Mouse (Mus musculus): ENCODE data around the gene Zfp385c. TPM values are rescaled to one million over a fixed set of nuclear protein-coding genes. Genes with fewer than 3 reads are reported as not detected.
"Not testable (repeated sequence)": the region's sequence is repeated elsewhere in the genome, so short reads cannot be mapped to it uniquely, and the experiment has no call there.

Gene Zfp385c
- total RNA-seq, 2 experiments from 2014 or later: not detected

DNA sequence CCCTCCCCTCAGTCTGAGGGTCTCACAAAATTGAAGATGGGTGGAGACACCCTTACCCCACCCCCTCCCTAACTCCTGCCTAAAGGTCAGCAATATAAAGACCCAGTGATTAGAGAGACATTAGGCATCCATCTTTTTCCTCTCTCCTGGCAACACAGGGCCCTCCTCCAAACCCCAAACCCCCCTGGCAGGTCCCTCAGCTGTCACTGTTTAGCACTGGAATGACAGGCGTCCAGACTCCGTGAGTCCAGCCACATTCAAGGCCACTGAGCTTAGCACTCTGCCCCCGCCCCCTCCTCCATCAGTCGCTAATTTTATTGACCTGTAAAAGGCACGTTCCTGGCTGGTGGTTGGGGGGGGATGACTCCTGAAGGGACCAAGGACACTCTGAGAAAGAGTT, 899 bp upstream of the Zfp385c start:
- ATAC-seq (replicated peaks; ENCODE audit: poor library complexity): no peak

DNA sequence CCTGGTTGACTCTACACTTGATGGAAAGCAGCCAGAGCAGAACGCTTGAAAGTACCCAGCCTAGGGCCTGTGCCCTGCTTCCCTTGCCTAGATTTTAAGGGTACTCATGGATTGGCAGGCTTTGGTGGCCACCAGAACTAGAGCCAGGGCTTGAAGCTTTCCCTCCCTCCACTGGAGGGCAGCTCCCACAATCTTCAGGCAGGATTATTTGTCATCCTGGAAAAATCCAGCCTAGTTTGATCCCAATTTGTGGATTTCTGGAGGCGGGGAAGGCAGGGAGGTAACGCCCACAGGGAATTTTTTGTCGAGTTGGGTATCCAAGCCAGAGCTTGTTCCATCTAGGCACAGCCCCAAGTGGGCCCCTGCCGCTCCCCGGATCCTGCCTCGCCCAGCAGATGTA, 1.9 kb downstream of the Zfp385c start:
- no peak for ATAC-seq (replicated peaks; ENCODE audit: poor library complexity)

DNA sequence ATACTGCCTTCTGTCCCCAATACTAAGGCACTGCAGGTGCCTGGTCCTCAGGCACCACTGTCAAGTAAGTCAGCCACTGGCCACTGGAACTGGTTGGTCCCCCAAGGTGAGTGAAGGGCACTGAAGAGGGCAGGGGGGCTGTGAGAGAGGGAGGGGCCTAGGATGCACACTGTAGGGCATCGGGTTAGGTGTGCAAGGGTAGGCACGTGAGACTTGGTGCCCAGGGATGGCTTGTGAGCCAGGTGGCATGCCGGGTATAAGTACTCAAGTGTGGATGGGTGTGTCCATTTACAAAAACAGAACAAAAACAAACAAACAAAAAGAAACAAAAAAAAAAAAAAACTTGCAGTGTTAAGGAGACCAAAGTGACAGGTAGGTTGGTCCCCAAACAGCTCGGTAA, 3.8 kb downstream of the Zfp385c start:
- ATAC-seq (replicated peaks; ENCODE audit: poor library complexity): no peak

DNA sequence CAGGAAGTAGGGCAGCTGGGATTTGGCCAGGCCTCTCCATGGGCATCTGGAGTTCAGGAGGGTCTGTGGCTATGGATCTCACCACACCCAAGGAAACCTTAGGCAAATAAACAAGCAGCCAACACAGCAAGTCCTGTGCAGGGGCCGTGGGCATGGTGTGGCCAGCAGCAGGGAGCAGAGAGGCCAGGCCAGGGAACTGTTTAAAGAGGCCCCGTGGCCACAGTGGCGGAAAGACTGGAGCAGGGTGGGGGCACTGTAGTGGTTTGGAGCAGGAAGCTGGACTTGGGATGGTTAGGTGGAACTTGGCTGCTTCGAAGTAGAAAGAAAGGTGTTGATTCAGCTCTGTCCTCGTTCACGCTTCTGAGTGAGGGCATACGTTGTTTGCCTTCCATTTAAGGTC, 5.0 kb downstream of the Zfp385c start:
- no peak for ATAC-seq (replicated peaks; ENCODE audit: poor library complexity)

- ATAC-seq (replicated peaks; ENCODE audit: poor library complexity): no peak
Measured at GRCm38 (mm10) chr11:100685371-100685770, 6.9 kb downstream of the Zfp385c start.

- ATAC-seq (replicated peaks; ENCODE audit: poor library complexity): no peak
Measured at GRCm38 (mm10) chr11:100684084-100684483, 8.2 kb downstream of the Zfp385c start.

DNA sequence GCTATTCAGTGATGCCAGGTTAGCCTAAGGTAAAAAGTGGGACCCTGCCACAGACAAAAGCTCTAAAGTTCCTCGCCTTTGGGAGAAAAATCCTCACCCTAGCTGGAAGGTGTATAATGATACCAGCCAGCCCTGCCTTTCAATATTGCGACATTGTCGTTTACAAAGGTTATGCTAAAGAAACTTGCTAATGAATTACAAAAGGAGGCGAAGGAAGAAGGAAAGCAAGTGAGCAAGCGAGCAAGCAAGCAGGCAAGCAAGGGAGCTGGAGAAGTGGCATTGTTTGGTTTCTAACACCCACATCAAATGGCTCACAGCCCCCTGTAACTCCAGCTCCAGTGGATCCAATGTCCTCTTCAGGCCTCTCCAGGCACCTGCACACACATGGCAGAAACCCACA, 9.7 kb downstream of the Zfp385c start:
- ATAC-seq (replicated peaks; ENCODE audit: poor library complexity): no peak

- no peak for ATAC-seq (replicated peaks; ENCODE audit: poor library complexity)
Measured at GRCm38 (mm10) chr11:100681826-100682225, 10.4 kb downstream of the Zfp385c start.

DNA sequence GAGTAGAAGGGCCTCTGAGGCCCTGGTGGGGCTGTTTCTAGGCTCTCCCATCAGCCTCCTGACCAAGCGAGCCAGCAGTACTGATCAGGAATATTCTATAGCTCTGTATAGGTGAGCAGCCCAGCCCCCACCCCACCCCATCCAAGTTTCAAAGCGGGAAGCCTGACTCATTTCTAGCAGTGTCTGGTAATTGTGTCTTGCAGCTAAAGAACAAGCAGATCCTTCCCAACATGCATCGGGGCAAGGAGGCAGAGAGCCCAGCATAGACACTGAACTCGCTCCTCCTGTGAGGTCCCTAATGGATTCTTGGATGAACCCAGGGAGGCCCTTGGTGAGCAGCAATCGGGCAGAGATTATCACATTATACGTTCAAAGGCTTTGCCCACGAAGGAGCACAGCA, 14.4 kb downstream of the Zfp385c start:
- no peak for ATAC-seq (replicated peaks; ENCODE audit: poor library complexity)

GRCm38 (mm10) chr11:100673169-100673568, 19.1 kb downstream of the Zfp385c start:
- ATAC-seq (replicated peaks; ENCODE audit: poor library complexity): no peak

- ATAC-seq (replicated peaks; ENCODE audit: poor library complexity): no peak
Measured at GRCm38 (mm10) chr11:100671956-100672355, 20.3 kb downstream of the Zfp385c start.

DNA sequence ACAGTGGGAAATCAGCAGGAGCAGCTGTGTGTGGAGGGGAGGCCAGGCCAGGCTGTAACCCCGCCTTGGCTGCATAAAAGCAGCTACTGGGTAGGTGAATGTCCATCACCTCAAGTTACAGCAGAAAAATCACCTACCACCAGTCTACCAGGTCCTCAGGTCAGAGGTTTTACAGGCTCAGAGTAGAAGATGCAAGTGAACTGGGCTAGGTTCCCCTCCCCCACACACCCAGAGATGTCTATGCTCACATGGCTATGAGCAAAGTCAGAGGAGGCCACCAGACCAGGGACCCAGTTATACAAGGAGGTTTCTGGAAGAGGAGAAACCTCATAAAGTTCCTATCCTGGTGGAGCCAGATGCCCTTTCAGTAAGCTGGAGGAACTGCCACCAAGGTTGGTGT, 21.2 kb downstream of the Zfp385c start:
- ATAC-seq (replicated peaks; ENCODE audit: poor library complexity): no peak

- ATAC-seq (replicated peaks; ENCODE audit: poor library complexity): no peak
Measured at GRCm38 (mm10) chr11:100659806-100660205, 32.4 kb downstream of the Zfp385c start.

GRCm38 (mm10) chr11:100656458-100656857, 35.8 kb downstream of the Zfp385c start:
- no peak for ATAC-seq (replicated peaks; ENCODE audit: poor library complexity)

DNA sequence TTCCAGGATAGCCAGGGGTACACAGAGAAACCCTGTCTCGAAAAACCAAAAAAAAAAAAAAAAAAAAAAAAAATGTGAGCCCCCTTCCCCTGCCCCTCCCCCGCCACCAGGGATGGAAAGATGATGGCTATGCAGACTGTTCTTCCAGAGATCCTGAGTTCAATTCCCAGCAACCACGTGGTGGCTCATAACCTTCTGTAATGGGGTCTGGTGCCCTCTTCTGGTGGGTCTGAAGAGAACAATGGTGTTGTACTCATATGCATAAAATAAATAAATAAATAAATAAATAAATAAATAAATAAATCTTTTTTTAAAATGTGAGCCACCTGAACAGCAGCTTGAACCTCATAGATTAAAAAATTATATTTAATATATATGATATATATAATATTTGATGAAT, 36.7 kb downstream of the Zfp385c start:
- ATAC-seq (replicated peaks; ENCODE audit: poor library complexity): not testable (repeated sequence)

DNA sequence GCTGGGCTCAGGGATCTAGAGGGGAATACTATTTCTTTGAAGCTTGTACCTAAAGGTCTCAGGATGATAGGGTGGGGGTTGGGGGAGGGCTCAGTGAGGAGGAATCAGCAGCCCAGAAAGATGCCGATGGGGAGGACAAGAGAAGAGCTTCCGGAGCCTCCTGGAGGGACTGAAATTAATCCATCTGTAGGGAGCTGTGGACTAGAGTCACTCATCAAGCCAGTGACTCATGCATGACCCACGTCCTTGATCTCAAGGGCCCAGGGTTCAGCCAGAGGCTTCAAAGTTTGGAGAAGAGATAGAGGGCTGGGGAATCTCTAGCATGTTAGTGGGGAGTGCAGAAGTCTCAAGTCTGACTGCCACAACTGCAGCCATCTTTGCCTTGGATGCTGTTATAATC, 40.5 kb downstream of the Zfp385c start:
- ATAC-seq (replicated peaks; ENCODE audit: poor library complexity): no peak

DNA sequence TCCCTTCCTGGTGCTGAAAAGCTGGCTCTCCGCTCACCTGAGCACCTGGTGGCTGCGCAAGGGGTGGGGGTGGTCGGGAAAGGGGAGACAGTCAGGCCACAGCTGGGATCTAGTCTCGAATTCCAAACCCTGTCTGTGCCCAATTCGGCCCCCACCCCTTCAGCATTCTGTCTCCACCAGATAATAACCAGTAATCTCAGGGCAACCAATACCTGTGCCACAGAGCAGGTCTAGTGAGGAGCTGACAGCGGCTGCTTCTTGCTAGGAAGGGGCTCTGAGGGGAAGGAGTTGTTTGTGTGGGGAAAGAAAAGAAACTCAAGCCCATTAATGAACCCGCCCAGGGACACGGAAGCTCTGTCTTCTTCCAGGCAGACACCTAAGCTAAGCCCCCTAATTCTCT, 41.0 kb downstream of the Zfp385c start:
- no peak for ATAC-seq (replicated peaks; ENCODE audit: poor library complexity)

- no peak for ATAC-seq (replicated peaks; ENCODE audit: poor library complexity)
Measured at GRCm38 (mm10) chr11:100648405-100648804, 43.9 kb downstream of the Zfp385c start.

DNA sequence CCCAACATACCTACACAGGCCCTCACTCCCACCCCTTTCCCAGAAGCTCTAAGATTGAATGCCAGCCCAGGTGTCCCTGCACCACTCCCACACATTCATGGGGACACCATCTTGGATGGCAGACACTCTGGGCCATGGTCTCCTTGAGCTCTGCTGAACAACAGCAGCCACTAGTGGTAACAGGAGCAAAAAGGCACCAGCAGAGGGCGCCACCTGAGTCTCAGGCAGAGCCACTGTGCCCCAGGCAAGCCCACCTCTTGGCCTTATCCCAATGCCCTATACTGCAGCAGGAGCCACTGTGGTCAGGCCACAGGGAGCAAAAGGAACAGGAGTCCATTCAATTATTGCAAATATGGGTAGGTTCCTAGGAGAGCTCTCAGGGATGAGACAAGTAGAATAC, 46.0 kb downstream of the Zfp385c start:
- ATAC-seq (replicated peaks; ENCODE audit: poor library complexity): peak; percentile 94

DNA sequence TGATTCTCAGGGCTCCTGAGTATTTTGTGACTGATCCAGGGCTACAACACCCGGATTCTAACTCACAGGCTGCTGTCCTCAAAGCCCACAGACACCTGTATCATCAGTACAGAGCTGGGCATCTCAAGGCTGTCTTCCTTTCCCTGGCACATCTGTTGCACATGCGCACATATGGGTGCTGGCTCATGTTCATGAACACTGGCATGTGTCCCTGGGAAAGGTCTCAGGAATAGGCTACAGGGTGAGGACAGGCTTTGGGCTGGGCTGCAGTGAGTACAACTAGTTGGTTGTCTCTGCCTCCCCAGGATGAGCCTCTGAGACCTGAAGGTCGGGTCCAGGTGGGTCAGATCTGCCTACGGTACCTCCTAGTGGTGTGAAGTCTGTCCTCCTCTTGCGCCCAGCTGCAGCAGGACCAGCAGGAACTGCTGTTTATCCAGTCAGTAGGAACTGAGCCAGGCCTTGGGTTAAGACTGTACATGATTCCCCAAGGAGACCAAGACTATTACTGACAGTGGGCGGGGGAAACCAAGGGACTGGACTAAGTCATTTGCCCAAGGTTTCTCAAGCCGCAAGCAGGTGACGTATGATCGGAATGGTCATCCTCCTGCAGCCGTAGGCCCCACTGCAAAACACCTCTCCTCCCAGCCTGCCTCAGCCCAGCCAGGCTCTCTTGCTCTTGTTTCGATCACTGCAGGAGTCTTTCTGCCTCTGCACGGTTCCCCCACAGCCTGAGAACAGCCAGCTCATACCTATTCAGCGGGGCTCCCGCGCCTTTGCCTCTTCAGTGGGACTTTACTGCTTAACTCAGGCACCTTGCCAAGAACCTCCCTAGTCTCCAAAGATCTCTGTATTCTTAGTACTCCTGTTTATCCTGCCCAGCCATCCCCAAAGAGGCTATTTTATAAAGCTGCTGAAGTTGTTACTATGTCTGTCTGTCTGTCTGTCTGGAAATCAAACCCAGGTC, 48.4 kb downstream of the Zfp385c start:
- ATAC-seq (replicated peaks; ENCODE audit: poor library complexity): no peak

DNA sequence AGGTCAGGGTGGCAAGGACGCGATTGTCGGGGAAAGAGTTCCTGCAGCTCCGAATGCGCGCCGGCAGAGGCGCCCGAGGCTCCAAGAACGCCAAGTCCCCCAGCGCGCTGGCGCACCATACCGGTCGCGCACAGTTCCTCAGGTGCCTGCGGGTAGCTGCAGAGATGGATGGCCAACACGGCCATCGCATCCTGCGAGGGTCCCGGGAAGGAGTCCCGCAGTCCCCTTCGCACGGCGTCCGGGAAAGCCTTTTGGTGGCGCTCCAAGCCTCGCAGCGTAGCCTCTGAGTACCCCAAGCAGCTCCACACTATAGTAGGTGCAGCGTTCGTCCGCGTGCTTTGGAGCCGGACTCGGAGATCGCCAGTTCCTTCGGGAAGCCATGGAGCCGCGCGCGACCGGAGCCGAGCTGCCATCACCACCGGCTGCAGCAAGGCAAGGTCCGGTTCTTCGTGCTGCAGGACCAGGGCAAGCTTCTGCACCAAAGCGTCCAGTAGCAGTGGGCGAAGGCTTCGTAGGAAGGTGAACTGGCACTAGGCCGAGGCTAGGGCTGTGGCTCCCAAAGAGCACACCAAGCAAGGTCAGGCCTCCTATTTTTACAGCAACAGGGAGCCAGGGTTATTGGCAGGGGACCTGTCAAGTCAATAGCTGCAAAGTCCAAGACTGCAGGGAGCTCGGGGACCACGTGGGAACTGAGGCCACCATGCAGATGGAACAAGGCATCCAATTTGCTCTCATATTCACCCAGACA, 51.9 kb downstream of the Zfp385c start:
- ATAC-seq (replicated peaks; ENCODE audit: poor library complexity): peak; percentile 85

DNA sequence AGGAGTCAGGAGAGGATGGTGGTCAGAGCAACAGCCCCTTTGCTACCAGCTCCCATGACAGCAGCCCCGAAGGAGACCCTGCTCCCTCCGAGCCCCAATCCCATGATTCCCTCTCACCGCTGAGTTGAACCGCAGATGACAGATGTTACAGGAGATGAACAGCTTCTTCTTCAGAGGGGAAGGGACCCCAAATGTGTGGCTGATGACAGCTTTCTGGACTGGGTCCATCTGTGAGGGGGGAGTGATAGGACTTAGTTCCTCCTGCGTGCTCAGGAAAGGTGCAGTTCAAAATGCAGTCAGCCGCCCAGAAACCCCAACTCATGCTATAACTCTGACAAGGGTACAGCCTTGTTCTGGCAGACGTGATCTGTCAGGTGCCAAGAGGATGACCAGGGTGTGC, 57.7 kb downstream of the Zfp385c start:
- ATAC-seq (replicated peaks; ENCODE audit: poor library complexity): no peak

Data from megakaryocyte progenitor cell, adult 5-6 weeks (primary cell).